Mouse (Mus musculus): ENCODE results near the gene 1700024G13Rik.

- no peak for TF ChIP-seq CTCF (conservative IDR thresholded peaks at IDR 0.05; ENCODE audit: low read length)
- TF ChIP-seq NANOG (IDR thresholded peaks at IDR 0.05; ENCODE audit: borderline replicate concordance, low read length) = no peak
These were observed at the start of gene 1700024G13Rik for GRCm38 (mm10) chr14:32388196-32388595.
